Comparison of ENCODE assay signal across 7 mouse cellular contexts in the genomic region with DNA sequence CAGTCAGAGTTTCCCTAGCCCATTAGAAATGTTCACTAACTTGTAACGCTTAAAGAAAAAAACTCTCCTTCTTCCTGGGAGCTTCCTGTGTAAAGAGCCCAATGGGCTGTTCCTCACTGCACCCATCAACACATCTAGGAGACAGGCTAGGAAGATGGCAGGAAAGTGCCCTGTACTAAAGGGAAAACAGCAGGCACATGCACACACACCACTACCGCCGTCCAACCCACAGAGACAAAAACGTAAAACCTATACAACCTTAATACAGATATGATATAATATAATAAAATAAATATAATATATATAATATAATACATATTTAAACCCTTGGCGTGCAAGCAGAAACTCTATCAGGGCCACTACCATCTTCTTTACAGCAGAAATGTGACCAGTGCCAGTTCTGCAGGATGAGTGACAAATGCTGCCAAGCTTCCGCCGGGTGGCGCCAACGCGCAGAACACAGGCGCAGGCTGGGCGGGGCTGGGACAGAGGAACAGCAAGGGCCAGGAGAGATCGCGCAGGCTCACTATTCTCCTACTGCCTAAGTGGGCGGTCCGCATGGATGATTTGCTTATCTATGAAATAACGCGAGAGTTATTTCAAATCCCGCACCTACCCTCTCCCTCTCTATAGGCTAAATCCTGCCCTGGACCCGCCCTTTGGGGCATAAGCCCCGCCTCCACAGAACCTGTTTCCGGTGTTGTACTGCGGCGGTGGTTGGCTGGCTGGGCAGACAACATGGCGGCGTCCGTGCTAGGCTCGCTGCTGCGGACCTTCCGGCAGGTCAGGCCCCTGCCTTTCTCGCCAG. TPM values are rescaled to one million over a fixed set of nuclear protein-coding genes. Genes with fewer than 3 reads are reported as not detected.
DNase-seq lines count a peak whose midpoint lies in the region; ATAC-seq lines count a peak whose summit lies in the region.

A gene (plus strand): TSS at position 687 of the 808 bp plus-strand sequence.

- H3K9ac ChIP-seq in intestine, embryonic 16.5 days (ENCODE audit: low read depth, low read length): peak within 1 kb of the TSS; percentile 80
- peak within 1 kb of the TSS; percentile 85 for H3K9ac ChIP-seq in midbrain, embryonic 11.5 days (ENCODE audit: low read length)

- intact Hi-C loops in left cerebral cortex, postnatal 36 days (cut with DNase I): loop anchor here (2.0 kb wide), 1 partner anchor 18 kb away; a partner anchor contains a TSS

- H3K27ac ChIP-seq in intestine, embryonic 16.5 days (ENCODE audit: low read length): peak within 1 kb of the TSS; percentile 72
- H3K27ac ChIP-seq in midbrain, embryonic 11.5 days (ENCODE audit: low read depth, low read length): peak within 1 kb of the TSS; percentile 60; the same call in 1 of the 2 replicates

- DNase-seq in adrenal gland, adult 8-10 months: peak; percentile 98
- peak; percentile 97 for DNase-seq in embryo, embryonic 9.5 days (ENCODE audit: extremely low spot score)
- peak; percentile 93 to 98 for DNase-seq in gastrocnemius, postnatal 4 days (ENCODE audit: low spot score in 2 of 2)
- peak; percentile 95 to 97 for DNase-seq in left cerebral cortex, postnatal 36 days (ENCODE audit: low spot score in 2 of 2)
- peak; percentile 100 for DNase-seq in midbrain, embryonic 11.5 days (ENCODE audit: low spot score, missing footprints)
- peak; percentile 99 for DNase-seq in skeletal muscle tissue, adult 2 months (ENCODE audit: low read depth, low spot score)

- ATAC-seq in intestine, embryonic 16.5 days: peak; percentile 100
- peak; percentile 100 for ATAC-seq in midbrain, embryonic 11.5 days (ENCODE audit: low FRiP score)

- WGBS in intestine, embryonic 16.5 days: 6% methylated on average over 31 of the region's 31 CpGs
- WGBS in midbrain, embryonic 11.5 days: 7% methylated on average over 31 of the region's 31 CpGs

- no peaks in the 10 kb centered on the region for H3K27me3 ChIP-seq in intestine, embryonic 16.5 days (replicated peaks; ENCODE audit: control insufficient read depth, insufficient read depth, low read length)
- no peaks in the 10 kb centered on the region for H3K27me3 ChIP-seq in midbrain, embryonic 11.5 days (ENCODE audit: control insufficient read depth, insufficient read depth, low read length)

- H3K4me2 ChIP-seq in intestine, embryonic 16.5 days (ENCODE audit: low read depth, low read length): peak within 1 kb of the TSS; percentile 75
- H3K4me2 ChIP-seq in midbrain, embryonic 11.5 days: peak within 1 kb of the TSS; percentile 79

- H3K4me1 ChIP-seq in intestine, embryonic 16.5 days (ENCODE audit: control insufficient read depth, insufficient read depth, low read length): peaks cover 8% of the 10 kb centered on the region; the same call in 1 of the 2 replicates
- H3K4me1 ChIP-seq in midbrain, embryonic 11.5 days (ENCODE audit: control insufficient read depth, insufficient read depth, low read length): no peaks in the 10 kb centered on the region

- no peaks in the 10 kb centered on the region for H3K9me3 ChIP-seq in intestine, embryonic 16.5 days (ENCODE audit: control insufficient read depth, low read length)
- H3K9me3 ChIP-seq in midbrain, embryonic 11.5 days (ENCODE audit: control insufficient read depth, low read length): no peaks in the 10 kb centered on the region

- peak within 1 kb of the TSS; percentile 77 for H3K4me3 ChIP-seq in intestine, embryonic 16.5 days (ENCODE audit: low read length)
- H3K4me3 ChIP-seq in midbrain, embryonic 11.5 days (ENCODE audit: low read depth, low read length): peak within 1 kb of the TSS; percentile 91

- no peaks in the 10 kb centered on the region for H3K36me3 ChIP-seq in intestine, embryonic 16.5 days (ENCODE audit: control insufficient read depth, insufficient read depth, low read length)
- peaks cover 4% of the 10 kb centered on the region; the same call in 1 of the 2 replicates for H3K36me3 ChIP-seq in midbrain, embryonic 11.5 days (ENCODE audit: control insufficient read depth, insufficient read depth, low read length)

RNA-seq across cellular contexts. Expression of the gene that starts here (rescaled TPM):
- 100 to 1,000 TPM in 2 of 4 experiments, 10 to 100 TPM in 2; 88.5 to 119 (median 104) TPM for total RNA-seq in adrenal gland, adult 8-10 months (2022)
- 10 to 100 TPM; 77.8 to 83.5 TPM for total RNA-seq in gastrocnemius, postnatal 4 days (2021)
- 273 and 306 TPM in 2 replicates for polyA plus RNA-seq in intestine, embryonic 16.5 days (2015; fragmentation: Nextera tagmentation; extraction: Ambion mirVana)
- 10 to 100 TPM; 63.1 to 71.3 TPM for total RNA-seq in left cerebral cortex, postnatal 36 days (2021)
- 254 and 258 TPM in 2 replicates for polyA plus RNA-seq in midbrain, embryonic 11.5 days (2014; fragmentation: Nextera tagmentation; extraction: Ambion mirVana)

Comparison
In these comparisons a context has a peak if more than half of its experiments do, and no peak if none do; other contexts are left out.
1. Peak in every context shown above with its lines: DNase-seq, ATAC-seq, H3K4me3 ChIP-seq and H3K27ac ChIP-seq.